Mouse (Mus musculus): ENCODE measurements around the gene Klf16.

GRCm38 (mm10) chr10:80533704-80534103 lies 43.4 kb downstream of the Klf16 start:
- no peak for TF ChIP-seq POLR2A (IDR thresholded peaks at IDR 0.05; ENCODE audit: borderline replicate concordance, low read depth, low read length)
- TF ChIP-seq CTCF (IDR thresholded peaks at IDR 0.05; ENCODE audit: low read depth, low read length), result no peak

Measured in bone marrow macrophage, adult 2 months (primary cell).